Mouse (Mus musculus) spleen, postnatal 36 days (tissue): ENCODE results near the gene Nedd9.

Source experiments
- DNase-seq, 2 experiments: peaks; one replicate each; pipeline ENCODE4 v3.0.0; 2022; ENCODE audit warnings: low spot score in 2 of 2, mixed read lengths in 1 of 2

Nedd9 gene

DNA sequence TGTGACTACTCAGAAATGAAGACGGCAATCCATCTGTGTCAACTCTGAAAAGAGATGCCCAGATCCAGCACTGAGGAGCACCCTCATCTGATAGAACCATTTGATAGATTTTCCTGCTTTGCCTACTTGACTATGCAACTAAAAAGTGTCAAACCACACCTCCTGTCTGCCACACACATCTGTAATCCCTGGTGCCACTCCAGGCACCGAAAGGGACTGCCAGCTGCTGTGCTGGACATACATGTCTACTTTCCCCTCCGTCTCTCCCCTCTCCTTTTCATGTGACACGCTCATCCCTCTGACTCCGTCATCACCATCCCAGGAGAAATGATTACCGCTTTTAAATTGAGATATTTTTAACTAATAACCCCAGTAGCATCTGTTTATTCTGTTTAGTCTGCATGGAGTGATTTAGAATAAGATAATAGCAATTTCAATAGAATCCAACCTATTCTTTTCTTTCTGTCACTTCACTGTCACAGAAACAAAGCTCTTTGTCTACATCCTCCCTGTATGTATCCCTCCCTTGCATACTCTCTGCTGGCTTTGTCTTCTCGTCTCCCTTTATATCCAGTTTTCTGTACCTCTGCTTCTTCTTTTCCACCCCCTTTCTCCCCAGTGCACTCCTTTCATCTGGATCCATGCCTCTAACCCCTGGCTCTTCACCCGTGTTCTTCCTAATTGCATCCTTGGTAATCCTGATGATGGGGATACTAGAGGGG, 5.0 kb upstream of the Nedd9 start:
- DNase-seq, result no peak

- DNase-seq, result peak; percentile 80 to 82
These were observed 4.4 kb upstream of the Nedd9 start for GRCm38 (mm10) chr13:41491522-41491921.

GRCm38 (mm10) chr13:41490282-41490681, 3.1 kb upstream of the Nedd9 start:
- no peak for DNase-seq

DNA sequence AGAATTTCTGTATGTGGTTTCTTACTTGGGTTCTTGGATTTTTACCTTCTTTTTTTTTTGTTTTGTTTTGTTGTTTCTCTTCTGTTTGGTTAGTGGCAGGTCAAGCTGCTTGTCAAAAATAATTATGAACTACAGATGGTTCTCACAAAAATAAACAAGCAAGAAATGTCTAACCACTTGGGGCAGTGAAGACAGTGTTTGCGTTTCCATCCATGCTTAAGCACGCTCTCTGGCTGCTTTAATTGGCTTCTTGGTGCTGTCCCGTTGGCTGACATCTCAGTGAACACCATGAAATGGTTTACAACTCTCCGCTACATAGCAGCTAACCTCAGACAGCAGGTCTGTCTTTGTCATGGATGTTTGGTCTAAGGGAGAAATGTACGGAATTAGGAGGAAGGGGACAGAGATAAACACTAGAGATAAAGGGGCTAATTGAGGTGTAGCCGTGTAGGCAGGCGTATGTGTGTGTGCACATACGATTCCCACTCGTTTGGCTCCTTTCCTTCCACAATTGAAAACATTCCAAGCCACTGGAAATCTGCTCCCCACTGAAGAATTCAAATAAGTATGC, 2.6 kb upstream of the Nedd9 start:
- DNase-seq, result no peak

- DNase-seq, result no peak
These were observed 214 bp upstream of the Nedd9 start for GRCm38 (mm10) chr13:41487409-41487743.

DNA sequence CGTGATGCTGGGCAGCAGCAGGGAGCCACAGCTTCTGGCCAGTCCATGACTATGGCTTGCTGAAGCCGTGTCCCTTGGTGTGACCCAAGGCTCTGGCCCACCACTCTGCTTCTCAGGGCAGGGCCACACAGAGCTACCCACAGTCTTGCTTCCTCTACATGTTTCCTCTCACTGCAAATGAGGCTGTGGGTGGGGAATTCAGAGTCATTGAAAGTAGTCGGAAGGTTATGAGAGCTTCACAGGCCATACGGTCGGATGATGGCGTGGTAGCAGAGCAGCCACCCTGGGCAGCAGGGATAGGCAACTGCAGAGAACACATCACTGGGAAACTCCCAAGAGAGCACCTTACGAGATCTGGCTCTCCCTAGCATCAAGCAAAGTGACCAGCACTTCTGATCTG, 3.2 kb downstream of the Nedd9 start:
- DNase-seq, result peak; percentile 69 to 70

DNA sequence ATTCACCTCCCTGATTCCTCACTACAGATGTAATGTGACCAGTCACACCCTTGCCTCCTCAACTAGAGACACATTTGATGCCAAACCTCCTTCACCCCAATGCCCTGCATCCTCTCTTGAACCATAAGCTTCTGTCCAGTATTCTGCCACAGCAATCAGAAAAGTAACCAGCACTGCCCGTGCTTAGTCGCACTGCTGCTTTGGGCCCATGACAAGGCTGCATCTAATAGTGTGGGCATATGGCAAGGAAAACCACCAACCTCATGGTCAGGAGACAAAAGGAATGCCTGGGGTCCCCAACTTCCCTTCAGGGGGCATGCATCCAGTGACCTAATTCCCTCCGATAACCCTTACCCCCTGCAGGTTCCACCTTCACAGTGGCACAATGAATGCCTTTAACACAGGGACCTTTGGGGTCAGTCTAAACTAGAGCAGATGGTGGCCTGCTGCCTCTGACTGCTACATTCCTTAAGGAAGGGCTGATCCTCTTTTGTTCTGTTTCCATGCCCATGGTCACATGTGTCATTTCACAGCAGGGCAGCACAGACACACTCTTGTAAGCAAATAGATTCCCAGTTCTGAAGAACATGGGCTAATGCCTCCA, 4.7 kb downstream of the Nedd9 start:
- no peak for DNase-seq

DNA sequence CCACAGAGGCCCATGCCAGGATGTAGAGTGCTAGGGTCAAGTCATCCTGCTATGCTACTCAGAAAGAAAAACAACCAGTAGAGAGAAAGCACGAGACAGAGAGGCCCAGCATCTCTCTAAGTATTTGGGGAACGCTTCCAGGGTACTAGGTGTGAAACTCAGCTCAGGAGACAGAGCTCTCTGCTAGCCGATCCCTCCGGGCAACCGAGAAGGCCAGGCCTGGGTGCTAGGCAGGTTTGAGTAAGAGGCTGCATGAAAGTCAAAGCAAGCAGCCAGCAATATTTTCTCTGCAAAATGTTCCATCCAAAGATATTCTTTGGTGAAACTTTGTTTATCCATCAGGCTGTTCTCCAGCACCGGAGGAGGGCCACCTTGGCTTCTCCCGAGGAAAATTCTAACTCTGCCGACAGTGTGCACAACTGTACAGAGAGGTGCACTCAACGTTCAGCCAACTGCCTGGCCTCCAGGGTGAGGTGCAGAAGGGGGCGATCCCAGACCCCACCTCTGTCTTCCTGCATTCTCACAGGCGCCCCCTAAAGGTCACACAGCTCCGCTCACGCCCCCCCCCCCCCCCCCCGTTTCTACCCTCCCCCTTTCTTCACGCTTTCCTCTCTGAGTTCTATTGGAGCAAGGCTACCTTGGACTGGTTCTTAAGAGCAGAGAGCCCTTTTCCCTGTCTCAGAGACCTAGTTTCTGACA, 7.3 kb downstream of the Nedd9 start:
- DNase-seq, result no peak

GRCm38 (mm10) chr13:41476216-41476615, 10.9 kb downstream of the Nedd9 start:
- DNase-seq, result no peak

- DNase-seq, result no peak
These were observed 12.8 kb downstream of the Nedd9 start for GRCm38 (mm10) chr13:41474365-41474764.

GRCm38 (mm10) chr13:41473504-41473903, 13.7 kb downstream of the Nedd9 start:
- no peak for DNase-seq

DNA sequence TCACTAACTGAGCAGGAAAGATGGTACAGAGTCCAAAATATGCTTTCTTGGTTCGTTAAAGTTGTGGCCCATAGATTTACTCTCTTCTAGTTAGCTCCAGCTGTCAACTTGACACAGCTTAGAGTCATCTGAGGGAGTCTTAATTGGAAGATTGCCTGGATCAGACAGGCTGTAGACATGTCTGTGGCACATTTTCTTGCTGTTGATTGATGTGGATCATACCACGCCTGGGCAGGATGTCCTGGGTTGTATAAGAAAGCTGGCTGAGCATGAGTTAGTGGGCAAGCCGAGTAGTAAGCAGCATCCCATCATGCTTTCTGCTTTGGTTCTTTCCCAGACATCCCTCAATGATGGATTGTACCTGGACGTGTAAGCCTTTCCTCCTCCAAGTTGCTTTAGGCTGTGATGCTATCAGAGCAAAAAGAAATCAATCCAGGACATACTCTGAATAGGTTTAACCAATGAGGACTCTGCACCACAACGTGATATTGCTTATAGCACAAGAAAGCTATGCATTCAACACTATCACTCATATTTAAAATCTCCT, 14.2 kb downstream of the Nedd9 start:
- no peak for DNase-seq

GRCm38 (mm10) chr13:41468277-41468676, 18.9 kb downstream of the Nedd9 start:
- peak in 1 of 2 experiments; percentile 14 for DNase-seq

- DNase-seq, result peak; percentile 70 to 78
These were observed 20.1 kb downstream of the Nedd9 start for GRCm38 (mm10) chr13:41467036-41467435.

- DNase-seq, result peak in 1 of 2 experiments; percentile 21
These were observed 20.5 kb downstream of the Nedd9 start for GRCm38 (mm10) chr13:41466616-41467015.

DNA sequence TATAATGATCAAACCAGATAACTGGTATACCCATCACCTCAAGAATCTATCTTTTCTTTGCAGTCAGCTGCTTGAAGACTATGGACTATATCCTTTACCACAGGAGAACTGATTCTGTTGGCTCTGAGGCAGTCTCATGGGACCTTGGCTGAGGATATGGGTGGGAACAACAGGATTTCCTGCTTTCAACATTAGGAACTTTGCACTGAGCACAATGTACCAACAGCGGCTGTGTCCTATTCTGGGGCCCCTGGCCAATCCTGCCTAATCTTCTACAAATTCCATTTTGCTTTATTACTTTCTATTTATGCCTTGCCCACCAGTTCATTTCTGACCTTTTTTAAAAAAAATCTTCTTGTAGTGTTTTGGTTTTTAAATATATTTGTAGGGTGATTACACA, 21.0 kb downstream of the Nedd9 start:
- DNase-seq, result no peak

- no peak for DNase-seq
These were observed 25.7 kb downstream of the Nedd9 start for GRCm38 (mm10) chr13:41461418-41461817.

DNA sequence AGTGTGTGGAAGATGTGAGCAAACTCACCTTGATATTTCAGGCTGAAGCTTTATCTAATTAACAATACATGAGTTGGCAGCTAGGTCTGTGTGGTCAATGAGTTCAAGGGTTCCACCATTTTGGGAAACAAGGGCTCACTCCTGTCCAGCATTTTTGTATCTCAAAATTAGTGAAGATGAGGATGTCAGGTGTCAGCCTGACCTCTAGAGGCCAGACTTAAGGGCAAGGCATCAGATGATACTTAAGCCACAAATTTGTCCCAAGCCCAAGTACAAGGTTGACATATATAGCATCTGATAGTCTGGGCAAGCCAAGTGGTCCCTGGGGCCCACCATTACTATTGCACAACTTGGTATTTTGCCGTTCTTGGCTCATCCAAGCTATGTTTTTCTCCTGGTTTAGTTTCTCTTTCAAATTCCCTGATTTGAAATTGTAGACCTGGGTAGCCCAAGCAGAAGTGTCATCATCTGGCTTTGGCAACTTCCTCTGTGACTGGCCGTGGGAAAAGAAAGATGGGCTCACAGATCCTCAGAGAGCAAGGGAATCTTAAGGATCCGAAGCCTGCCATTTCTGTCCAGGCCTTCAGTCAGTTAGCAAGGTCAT, 27.4 kb downstream of the Nedd9 start:
- no peak for DNase-seq

GRCm38 (mm10) chr13:41458709-41459108, 28.5 kb downstream of the Nedd9 start:
- no peak for DNase-seq

DNA sequence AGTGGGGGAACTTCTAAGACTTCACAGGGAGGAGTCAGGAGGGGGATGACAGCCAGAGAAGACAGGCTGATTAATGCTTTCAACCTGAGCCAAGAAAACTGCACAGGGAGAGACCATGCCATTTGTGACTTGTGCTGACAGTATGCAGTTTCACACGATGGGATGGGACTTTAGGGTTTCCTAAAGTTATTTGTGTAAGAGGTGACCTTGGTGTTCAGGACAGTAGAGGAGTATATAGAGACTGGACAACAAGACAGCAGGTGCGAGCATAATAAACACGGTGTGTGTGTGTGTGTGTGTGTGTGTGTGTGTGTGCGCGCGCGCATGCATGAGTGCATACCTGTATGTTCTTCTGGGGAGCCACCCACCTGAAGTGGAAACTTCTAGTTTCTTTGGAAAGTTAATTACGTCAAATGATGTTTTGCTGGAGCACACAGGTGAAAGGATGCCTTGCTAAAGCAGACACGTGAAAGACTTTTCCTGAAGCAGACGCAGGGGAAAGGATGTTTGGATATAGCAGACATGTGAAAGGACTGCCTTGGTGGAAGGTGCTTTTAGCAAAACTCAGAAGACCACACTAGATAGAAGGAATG, 29.3 kb downstream of the Nedd9 start:
- no peak for DNase-seq

GRCm38 (mm10) chr13:41457030-41457797, 29.9 kb downstream of the Nedd9 start:
- peak in 1 of 2 experiments; percentile 8 for DNase-seq
